Mouse (Mus musculus) heart, postnatal 25 days (tissue): ENCODE measurements around the gene Bcl2a1d. TPM values are rescaled to one million over a fixed set of nuclear protein-coding genes. Genes with fewer than 3 reads are reported as not detected.
"Not testable (repeated sequence)": the region's sequence is repeated elsewhere in the genome, so short reads cannot be mapped to it uniquely, and the experiment has no call there.

Experiments used
- DNase-seq: peaks from one replicate; pipeline ENCODE4 v3.0.0; 2022; ENCODE audit warnings: low spot score
- intact Hi-C: fragments of 180-260 bp; cut with DNase I; formaldehyde crosslinking; loops from one replicate; pipeline ENCODE4 v1.15.1; 2025
- total RNA-seq, 2 experiments: library from RNA; stranded (reverse); gene quantifications; 2 replicates each; pipeline ENCODE4 v1.2.3; 2021

Gene Bcl2a1d
- under 1 TPM; 0.34 to 0.70 TPM for total RNA-seq

DNA sequence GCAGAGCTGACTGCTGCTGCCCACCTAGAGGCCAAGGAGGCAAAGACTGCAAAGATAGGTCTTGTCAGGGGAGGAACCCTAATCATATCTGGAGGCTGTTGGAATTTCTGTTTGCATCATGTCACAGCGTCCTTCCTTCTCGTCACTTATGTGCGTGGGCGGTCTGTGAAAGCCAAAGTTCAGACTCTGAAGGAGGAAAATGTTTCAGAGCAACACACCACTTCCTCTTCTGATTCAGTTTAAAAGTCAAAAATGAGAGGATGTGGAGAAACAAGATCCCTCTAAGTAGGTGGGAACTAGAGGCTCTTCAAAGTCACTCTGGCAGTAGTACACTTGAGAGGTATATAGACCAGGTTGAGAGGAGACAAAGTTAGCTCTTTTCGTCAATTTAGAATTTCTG, at the start of gene Bcl2a1d:
Gene Bcl2a1d (minus strand): TSS at position 187 of the 400 bp plus-strand sequence.
- intact Hi-C loops, DNase-seq: not testable (repeated sequence)

DNA sequence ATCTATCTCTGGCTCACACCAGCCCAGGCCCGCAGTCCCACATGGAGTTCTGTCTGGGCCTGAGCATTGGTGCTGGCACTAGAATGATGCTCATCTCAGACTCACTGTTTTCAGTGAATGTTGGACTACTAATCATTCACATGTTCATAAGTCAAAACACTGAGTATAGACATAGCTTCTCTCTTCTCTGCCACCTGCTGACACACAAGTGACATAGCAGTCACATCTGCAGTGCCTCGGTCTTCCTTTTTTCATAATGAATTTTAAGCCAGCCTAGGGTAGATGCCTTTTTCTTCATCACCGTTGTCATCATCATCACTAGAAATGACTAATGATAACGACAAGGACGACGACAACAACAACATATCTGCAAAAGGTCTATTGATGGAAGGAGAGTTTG, 38.5 kb upstream of the Bcl2a1d start:
- DNase-seq, intact Hi-C loops: not testable (repeated sequence)

DNA sequence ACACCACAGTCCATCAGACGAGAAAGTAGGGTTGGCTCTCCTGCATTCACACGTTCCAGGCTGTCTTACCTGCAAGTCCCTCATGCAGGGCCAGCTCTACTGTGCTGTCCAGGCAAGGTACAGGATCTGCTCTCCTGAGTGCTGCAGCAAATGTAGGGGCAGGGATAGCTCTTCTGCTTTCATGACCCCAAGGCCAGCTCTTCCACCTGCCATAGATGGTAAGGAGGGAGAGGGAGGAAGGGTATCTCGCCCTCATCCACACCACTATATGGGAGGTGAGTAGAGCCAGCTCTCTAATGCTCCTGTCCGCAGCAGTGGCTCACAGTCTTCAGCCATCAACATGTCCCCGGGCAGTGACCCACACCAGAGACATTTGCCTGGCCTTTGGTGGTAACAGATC, 37.8 kb upstream of the Bcl2a1d start:
- DNase-seq: not testable (repeated sequence)

DNA sequence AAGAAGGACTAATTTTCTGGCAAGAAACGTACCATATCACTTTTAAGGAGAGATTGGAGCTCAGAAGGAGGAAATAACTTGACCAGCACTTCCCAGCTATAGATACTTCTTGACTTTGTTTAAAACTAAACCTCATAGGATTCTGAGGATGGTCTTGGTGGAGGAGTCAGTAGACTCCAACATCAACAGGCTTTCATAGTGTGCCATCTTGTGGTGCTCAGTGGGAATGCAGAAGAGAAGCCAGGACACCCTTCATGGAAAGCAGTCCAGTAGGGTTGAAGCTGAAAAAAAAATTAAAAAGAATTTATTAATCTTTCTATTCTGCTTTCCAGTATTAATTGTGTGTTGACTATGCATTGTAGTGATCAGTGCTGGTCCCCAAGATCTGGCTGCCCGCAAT, 15.0 kb upstream of the Bcl2a1d start:
- intact Hi-C loops, DNase-seq: not testable (repeated sequence)

More for the DNA sequence above, 37.8 kb upstream of the Bcl2a1d start:
- intact Hi-C loops: not testable (repeated sequence)

DNA sequence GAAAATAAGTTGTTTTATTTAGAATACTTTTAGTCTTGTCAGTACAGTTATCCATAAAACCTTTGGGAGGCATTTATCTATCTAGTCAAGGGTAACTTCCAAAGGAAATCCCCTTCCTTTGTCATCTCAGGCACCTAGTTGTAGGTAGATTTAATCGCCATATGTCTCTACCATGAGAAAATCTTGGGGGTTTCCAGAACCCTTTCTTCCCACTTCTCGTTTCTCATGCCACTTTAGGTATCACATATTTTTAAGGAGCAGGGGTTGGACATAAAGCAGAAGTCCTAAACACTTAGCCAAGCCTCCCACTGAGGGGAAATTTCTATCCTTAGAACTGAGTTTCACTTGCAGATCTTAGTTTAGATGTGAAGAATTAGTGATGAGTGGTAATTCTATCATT, 14.3 kb upstream of the Bcl2a1d start:
- intact Hi-C loops, DNase-seq: not testable (repeated sequence)

DNA sequence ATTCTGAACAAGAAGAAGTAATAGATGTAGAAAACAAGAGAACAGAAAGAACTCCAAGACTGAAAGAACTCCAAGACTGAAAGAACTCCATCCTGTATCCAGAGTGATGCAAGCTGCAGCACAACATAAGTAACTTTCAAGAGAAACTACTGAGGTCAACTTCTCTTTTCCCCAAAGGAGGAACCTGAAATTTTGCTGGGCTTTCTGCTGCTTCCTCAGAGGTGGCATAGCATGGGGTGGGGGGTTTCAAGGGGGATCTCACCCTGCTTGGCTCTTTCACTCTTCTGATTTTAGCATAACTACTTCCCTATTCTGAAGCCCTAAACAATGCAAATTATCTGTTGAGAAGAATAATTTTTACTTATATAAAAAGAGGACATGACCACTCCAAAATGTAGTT, 3.6 kb upstream of the Bcl2a1d start:
- DNase-seq, intact Hi-C loops: not testable (repeated sequence)

DNA sequence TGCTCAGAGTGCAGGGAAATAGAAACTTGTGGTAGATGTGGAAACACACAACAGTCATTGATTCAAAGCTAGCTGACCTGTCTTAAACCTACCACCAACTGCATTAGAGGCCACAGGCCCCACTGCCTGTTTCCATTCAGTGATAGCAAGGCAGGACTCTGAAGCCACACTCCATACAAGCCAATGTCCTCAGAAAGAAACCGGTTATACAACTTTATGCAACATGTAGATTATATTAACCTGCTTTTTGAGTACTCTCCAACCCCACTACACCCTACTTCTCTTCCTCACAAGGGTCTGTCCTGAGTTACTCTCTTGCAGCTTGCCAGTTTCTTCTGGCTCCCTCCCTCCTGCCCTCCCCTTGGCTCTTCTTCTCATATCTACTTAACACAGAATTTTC, 1.5 kb upstream of the Bcl2a1d start:
- intact Hi-C loops, DNase-seq: not testable (repeated sequence)

DNA sequence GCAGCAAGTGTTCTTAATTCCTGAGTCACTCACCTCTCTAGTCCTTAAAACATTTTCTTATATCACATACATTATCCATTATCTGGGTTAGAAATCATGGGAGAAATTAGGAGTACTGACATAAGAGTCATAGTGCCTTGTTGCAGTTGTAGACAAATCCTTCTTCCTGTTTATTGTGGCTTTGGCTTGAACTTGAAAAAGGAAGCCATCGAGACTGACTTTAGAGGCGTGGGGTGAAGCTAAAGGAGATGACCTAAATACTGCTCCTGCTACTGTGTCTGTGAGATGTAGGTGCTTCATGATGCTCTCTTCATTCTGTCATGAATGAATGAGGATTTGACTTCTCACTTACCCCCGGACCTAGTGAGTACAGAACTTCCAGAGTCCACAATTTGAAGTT, 620 bp upstream of the Bcl2a1d start:
- DNase-seq, intact Hi-C loops: not testable (repeated sequence)

DNA sequence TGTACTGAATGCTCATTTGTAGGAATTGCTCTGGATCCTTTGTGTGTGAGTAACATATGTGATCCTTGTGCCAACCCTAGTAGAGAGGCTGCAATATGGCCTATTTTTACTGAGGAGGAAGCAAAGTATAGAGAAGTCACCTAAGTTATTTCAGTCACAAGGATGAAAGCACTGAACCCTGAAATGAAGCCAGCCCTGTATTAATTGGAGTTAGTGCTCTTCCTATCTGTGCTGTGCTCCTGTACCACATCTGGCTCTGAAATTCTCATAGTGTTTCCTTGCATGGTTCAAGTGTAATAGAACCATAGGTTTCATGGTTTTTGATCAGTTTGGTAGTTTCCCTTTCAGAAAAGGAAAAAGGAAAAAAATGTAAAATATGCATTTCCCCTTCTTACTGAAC, 3.4 kb downstream of the Bcl2a1d start:
- DNase-seq, intact Hi-C loops: not testable (repeated sequence)

DNA sequence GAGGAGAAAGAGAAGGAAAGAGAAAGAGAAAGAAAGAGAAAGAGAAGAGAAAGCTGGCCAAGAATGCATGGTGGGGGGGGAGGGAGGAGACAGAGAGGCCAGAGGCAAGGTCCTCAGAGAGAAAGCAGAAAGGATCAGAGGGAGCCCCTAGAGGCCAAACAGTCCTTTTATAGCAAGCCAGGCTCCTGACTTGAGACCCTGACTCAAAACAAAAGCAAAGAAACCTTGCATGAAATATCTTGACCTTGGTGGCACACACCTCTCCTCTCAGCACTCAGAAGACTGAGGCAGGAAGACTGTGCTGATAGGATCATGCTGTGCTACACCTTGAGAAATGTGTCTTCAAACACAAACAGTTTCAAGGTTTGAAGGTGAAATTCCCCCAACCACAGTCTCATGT, 10.1 kb downstream of the Bcl2a1d start:
- DNase-seq, intact Hi-C loops: not testable (repeated sequence)

DNA sequence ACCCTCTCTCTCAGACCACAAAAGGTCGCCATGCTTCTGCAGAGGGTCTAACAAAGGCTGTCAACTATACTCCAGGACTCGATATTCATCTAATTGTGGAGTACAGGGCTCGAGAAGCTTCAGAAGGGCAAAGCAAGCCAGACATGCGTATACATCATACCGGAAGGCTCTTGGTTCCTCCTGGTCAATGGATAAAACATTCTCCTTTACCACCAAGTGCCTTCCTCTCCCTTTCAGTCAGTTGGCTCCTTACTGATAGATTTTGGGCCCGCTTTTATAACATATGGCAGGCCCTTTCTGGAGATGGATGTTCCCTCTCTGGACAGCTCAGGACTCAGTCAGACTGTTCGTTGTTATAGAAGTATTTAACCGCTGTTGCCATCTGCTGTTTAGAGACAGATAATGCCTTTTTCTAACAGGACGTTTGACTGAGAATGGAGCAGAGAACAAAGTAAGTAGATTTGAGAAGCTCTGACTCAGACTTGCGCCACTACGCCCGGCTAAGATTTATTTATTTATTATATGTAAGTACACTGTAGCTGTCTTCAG, 11.7 kb downstream of the Bcl2a1d start, which contains the start of gene Mthfsl:
Gene Mthfsl (minus strand): TSS at position 308 of the 549 bp plus-strand sequence.
- DNase-seq, intact Hi-C loops: not testable (repeated sequence)

DNA sequence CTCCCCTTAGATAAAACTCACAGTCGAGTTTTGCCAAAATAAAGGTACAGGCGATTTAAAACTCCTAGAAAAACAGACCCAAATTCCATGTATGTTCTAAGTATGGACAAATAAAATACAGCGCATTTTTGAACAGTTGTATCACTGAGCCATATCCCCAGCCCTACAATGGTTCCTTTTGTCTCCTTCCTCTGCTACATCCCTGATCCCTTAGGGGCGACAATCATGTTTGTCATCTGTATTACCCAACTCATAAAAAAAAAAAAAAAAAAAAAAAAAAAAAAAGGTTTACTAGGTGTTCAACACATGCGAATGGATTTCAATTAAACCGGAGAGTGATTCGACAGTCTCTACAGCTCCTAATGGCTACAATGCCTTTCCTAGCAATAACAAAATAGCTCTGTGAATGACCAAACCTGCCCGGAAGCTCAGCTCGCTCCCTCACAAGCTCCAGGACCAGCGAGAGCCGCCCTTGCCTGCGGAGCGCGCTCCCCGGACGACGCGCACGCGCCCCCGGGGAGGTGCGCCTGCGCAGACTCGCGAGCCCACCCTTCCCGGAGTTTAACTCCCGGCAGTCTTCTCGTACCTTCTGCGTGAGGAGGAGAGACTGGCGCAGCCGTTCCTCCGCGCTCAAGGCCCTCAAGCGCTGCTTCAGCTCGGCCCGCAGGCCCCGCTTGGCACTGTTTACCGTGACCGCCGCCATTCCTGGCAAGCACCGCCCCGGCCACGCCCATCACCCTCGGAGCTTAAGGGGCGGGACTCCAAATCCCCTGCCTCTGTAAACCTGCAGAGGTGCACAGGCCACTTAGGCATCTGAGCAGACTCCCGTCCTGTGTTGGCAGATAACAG, 12.4 kb downstream of the Bcl2a1d start:
- DNase-seq, intact Hi-C loops: not testable (repeated sequence)

DNA sequence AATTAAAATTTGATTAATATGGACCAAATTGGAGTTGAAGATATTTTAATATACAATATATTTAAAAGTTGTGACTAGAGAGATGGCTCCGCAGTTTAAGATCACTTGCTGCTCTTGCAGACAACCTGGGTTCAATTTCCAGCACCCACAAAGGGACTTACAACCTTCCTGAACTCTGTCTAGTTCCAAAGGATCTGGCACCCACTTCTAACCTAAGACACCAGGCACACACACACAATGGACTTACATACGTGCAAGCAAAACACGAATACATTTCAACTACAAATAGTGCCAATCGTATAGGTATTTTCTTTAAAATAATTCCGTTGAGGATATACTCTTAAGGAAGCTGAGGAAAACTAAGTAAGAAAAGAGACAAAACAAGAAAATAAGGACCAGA, 13.1 kb downstream of the Bcl2a1d start:
- DNase-seq, intact Hi-C loops: not testable (repeated sequence)

DNA sequence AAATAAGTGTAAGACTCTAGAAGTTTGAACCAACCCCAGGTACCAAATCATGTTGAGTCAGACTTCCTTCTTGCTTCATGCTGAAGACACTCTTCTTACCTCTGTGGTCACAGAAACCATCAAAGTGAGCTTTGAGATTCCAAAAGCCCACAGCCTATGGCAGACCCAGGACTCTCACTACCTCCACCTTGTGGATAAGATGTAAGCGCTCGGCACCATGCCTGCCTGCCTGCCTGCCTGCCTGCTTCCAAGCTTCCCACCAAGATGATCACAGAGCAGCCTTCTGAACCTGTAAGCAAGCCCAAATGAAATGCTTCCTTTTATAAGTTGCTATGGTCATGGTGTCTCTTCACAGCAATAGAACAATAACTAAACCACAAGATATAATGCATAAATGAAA, 13.6 kb downstream of the Bcl2a1d start:
- DNase-seq, intact Hi-C loops: not testable (repeated sequence)

DNA sequence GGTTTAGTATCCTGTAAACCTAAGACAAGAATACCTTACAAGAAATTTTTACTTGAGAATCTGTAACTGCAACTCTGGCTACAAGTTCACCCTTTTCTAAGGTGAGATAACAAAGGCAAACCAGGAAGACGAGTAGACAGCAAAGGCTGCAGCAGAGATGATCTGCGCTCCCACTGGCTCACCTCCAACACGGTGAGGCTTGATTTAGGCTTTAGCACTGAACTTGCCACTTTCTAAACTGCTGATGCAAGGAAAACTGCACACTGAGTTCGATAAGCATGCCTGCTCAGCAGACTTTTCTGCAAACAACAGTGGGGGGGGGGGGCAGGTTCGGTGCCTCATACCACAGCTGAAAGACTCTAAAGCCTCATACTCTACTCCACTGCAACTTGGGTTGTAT, 17.2 kb downstream of the Bcl2a1d start:
- intact Hi-C loops, DNase-seq: not testable (repeated sequence)

DNA sequence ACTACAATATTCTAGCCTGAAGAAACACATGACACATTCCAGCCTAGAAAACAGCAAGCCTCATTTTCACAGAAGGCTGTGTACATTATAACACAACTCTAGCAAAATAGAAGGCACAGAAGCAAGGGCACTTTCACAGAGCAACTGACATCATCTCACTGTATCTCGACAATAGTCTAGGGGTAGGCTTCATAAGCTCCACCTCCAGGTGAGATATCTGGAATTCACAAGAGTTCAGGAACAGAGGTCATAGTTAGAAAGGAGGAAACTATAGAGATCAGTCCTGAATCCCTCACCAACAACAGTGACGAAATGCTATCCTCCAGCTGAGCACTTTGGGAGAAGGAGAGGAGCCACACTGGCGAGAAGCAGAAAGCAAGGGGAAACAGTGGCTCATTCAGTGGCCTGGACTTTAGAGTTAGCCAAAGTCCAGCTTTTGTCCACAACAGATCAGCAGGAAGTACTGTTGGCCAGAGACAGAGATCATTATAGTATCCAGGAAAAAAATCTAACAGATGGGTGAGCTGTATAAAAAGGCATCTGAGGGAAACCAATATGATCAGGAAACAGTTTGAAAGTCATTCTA, 19.5 kb downstream of the Bcl2a1d start:
- DNase-seq, intact Hi-C loops: not testable (repeated sequence)

DNA sequence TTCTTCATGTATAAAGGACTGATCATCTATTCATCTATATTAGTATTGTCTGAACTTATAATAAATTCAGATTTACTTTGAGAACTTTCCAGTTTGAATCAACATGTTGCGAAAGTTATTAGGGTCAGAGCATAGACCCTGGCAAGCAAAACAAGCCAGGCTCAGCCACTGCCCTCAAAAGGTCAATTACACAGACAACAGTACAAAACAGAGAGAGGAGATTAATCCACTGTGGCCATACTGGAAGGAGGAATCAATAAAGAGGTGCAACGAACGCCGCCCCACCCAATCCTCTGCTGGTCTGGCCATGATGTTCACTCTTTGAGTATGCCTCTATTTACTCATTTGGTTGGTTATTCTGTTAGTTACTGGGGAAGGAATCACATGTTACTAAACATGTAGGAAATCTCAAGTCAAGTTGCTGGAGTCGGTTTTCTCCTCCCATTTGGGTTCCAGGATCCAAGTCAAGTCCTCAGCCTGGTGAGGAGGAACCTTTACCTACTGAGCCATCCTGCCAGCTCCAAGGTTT, 20.7 kb downstream of the Bcl2a1d start:
- intact Hi-C loops, DNase-seq: not testable (repeated sequence)

DNA sequence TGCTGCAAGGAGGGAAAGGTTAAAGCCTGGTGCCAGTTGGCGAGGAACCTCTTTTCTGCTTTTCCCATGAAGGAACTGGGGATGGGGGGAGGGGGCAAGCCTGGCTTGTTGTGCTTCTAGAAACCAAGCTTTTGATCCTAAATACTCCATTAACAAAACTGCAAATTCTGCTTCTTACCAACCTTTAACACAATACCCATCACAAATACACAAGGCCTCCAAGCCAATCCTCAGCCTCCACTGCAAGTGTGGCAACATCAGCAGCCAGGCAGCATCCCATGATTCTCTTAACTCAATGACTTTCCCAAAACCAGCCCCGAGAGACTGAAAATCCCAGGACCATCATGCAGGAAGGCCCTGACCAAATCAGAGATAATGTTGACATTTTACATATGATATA, 21.3 kb downstream of the Bcl2a1d start:
- not testable (repeated sequence) for DNase-seq

DNA sequence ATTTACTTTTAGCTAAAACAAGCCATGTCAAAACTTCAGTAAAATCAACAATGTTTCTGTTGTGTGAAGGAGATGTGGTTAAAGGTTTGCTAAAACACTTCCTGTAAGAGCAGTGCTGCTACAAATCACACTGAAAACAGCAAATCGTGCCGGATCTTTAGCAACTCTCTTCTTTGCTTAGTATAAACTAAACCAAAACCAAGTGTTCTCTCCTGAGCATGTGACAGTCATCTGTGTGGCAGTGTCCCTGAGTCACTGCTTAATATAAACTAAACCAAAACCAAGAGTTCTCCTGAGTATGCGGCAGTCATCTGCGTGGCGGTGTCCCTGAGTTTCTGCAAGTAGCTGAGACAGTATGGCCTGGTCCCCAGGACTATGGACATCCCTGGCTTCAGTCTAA, 21.9 kb downstream of the Bcl2a1d start:
- intact Hi-C loops: loop anchor here (2.0 kb wide), 1 partner anchor 509 kb away; no protein-coding TSS in a partner anchor
- not testable (repeated sequence) for DNase-seq

More for the DNA sequence above, 21.3 kb downstream of the Bcl2a1d start:
- intact Hi-C loops: not testable (repeated sequence)

DNA sequence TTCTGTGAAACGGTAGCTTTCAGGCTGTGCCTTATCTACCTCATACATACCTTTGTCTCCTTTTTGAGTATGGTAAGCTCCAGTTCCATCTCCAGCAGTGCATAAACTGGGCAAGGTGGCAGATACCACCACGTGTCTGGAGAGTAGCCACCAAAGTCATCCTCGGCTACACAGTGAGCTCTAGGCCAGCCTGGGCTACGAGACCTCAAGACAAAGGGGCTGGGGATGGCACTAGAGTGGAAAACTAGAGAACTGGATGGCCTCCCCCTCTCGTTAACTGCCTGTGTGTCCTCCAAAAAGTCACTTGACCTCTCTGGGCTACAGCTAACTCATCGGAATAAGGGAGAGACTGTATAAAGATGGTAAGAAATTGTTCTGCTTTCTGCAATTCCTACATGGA, 22.4 kb downstream of the Bcl2a1d start:
- intact Hi-C loops: loop anchor here (2.0 kb wide), 1 partner anchor 509 kb away; no protein-coding TSS in a partner anchor
- DNase-seq: no peak
